11 mouse cellular contexts compared by ENCODE assay signal in genomic region chr7:34918416-34918815, GRCm38 (mm10). TPM values are rescaled to one million over a fixed set of nuclear protein-coding genes. Genes with fewer than 3 reads are reported as not detected.
DNase-seq lines count a peak whose midpoint lies in the region; ATAC-seq and TF ChIP-seq lines count a peak whose summit lies in the region.
"Had no signal": no experiment of that assay in that cellular context is flagged by ENCODE, and none has a peak within 500 bp of the region (broad histone marks: within the 10 kb centered on the region; RNA-seq: fewer than 3 reads in every experiment).

No protein-coding gene starts in this region.

- peaks cover 12% of the 10 kb centered on the region for H3K4me1 ChIP-seq in neural tube, embryonic 15.5 days
- H3K4me1 ChIP-seq in stomach, postnatal 0 days (replicated peaks; ENCODE audit: control insufficient read depth, insufficient read depth): no peaks in the 10 kb centered on the region
- H3K4me1 ChIP-seq: hindbrain, embryonic 15.5 days had no signal

- DNase-seq in heart, adult 18-20 months: peak; percentile 25 to 78
- DNase-seq in heart, postnatal 4 days: no peak
- DNase-seq in neural tube, embryonic 10.5 days (ENCODE audit: extremely low spot score, low spot score): no peak
- peak; percentile 16 for DNase-seq in lung, postnatal 10 days
- no peak for DNase-seq in stomach, postnatal 0 days (ENCODE audit: low spot score)
- DNase-seq in thymus, postnatal 25 days: no peak
- DNase-seq in adrenal gland, postnatal 4 days (ENCODE audit: low spot score in 2 of 2): no peak
- DNase-seq: cerebellum, adult 8-10 months; liver, embryonic 13.5 days had no signal

- no peak overlapping the region for H3K4me3 ChIP-seq in neural tube, embryonic 15.5 days (replicated peaks)
- no peak overlapping the region for H3K4me3 ChIP-seq in stomach, postnatal 0 days (ENCODE audit: low read depth, low read length)
- H3K4me3 ChIP-seq: hindbrain, embryonic 15.5 days; liver, embryonic 13.5 days had no signal

- TF ChIP-seq CTCF in stomach, postnatal 0 days (IDR thresholded peaks at IDR 0.05; ENCODE audit: low read depth): no peak

- H3K9ac ChIP-seq in neural tube, embryonic 15.5 days (replicated peaks): no peak overlapping the region
- H3K9ac ChIP-seq in stomach, postnatal 0 days (ENCODE audit: low read length): no peak overlapping the region
- H3K9ac ChIP-seq: hindbrain, embryonic 15.5 days; liver, embryonic 13.5 days had no signal

- H3K27ac ChIP-seq in neural tube, embryonic 15.5 days (replicated peaks): peak overlapping the region; percentile 28
- no peak overlapping the region for H3K27ac ChIP-seq in stomach, postnatal 0 days (replicated peaks)
- H3K27ac ChIP-seq: hindbrain, embryonic 15.5 days; liver, embryonic 13.5 days had no signal

- ATAC-seq in neural tube, embryonic 15.5 days (ENCODE audit: low FRiP score): no peak
- peak; percentile 36; the same call in 1 of the 2 replicates for ATAC-seq in stomach, postnatal 0 days (ENCODE audit: low FRiP score, low TSS enrichment)

- 86% methylated on average over 8 of the region's 8 CpGs for WGBS in neural tube, embryonic 15.5 days
- 78% methylated on average over 8 of the region's 8 CpGs for WGBS in stomach, postnatal 0 days

- no peaks in the 10 kb centered on the region for H3K9me3 ChIP-seq in neural tube, embryonic 15.5 days (replicated peaks)
- H3K9me3 ChIP-seq in stomach, postnatal 0 days (ENCODE audit: control insufficient read depth, low read length): no peaks in the 10 kb centered on the region
- H3K9me3 ChIP-seq: hindbrain, embryonic 15.5 days; liver, embryonic 13.5 days had no signal

- H3K27me3 ChIP-seq in neural tube, embryonic 15.5 days (replicated peaks): no peaks in the 10 kb centered on the region
- H3K27me3 ChIP-seq in stomach, postnatal 0 days (ENCODE audit: control insufficient read depth, insufficient read depth, low read length): no peaks in the 10 kb centered on the region
- H3K27me3 ChIP-seq: hindbrain, embryonic 15.5 days; liver, embryonic 13.5 days had no signal

- TF ChIP-seq EP300 in stomach, postnatal 0 days (optimal IDR thresholded peaks at IDR 0.05): no peak

- no peak overlapping the region for H3K4me2 ChIP-seq in neural tube, embryonic 15.5 days
- H3K4me2 ChIP-seq in stomach, postnatal 0 days (replicated peaks; ENCODE audit: low read depth): no peak overlapping the region
- H3K4me2 ChIP-seq: hindbrain, embryonic 15.5 days; liver, embryonic 13.5 days had no signal

- H3K36me3 ChIP-seq in neural tube, embryonic 15.5 days: no peaks in the 10 kb centered on the region
- peaks cover 4% of the 10 kb centered on the region; the same call in 1 of the 2 replicates for H3K36me3 ChIP-seq in stomach, postnatal 0 days (ENCODE audit: control insufficient read depth, insufficient read depth, low read length)
- H3K36me3 ChIP-seq: hindbrain, embryonic 15.5 days had no signal

RNA-seq across cellular contexts. Expression of gene Pepd, which starts 6.2 kb away (rescaled TPM):
- total RNA-seq in heart, adult 18-20 months (2021): 10 to 100 TPM; 28.0 to 34.4 TPM
- 10 to 100 TPM; 24.4 to 26.9 TPM for total RNA-seq in heart, postnatal 4 days (2021)
- 67.5 and 74.9 TPM in 2 replicates for polyA plus RNA-seq in neural tube, embryonic 15.5 days (2015; fragmentation: Nextera tagmentation; extraction: Ambion mirVana)
- polyA plus RNA-seq in stomach, postnatal 0 days (2015; fragmentation: Nextera tagmentation; extraction: Ambion mirVana): 48.7 and 48.8 TPM in 2 replicates
- total RNA-seq in adrenal gland, postnatal 4 days (2021): 10 to 100 TPM; 59.7 to 67.6 TPM

Comparison
In these comparisons a context has a peak if more than half of its experiments do, and no peak if none do; other contexts are left out.
1. DNase-seq: peak in heart, adult 18-20 months (2 of 2) and lung, postnatal 10 days (single experiment); none in heart, postnatal 4 days (single experiment), neural tube, embryonic 10.5 days (single experiment), stomach, postnatal 0 days (single experiment), thymus, postnatal 25 days (single experiment) and adrenal gland, postnatal 4 days (0 of 2).